Mouse (Mus musculus): ENCODE measurements around the gene Tmem245. TPM values are rescaled to one million over a fixed set of nuclear protein-coding genes. Genes with fewer than 3 reads are reported as not detected.

Tmem245 gene
- polyA plus RNA-seq, 1 experiment from 2014 or later: 11.8 TPM

- no peaks in the 10 kb centered on the region for H3K4me1 ChIP-seq (ENCODE audit: control insufficient read depth, insufficient read depth, low read length)
- no peak for ATAC-seq (ENCODE audit: insufficient number of reproducible peaks, insufficient read depth, low FRiP score, low read depth)
- H3K9ac ChIP-seq (replicated peaks; ENCODE audit: low read depth, low read length): no peak overlapping the region
- no peak overlapping the region for H3K4me2 ChIP-seq (replicated peaks; ENCODE audit: low read depth, low read length)
- H3K9me3 ChIP-seq (ENCODE audit: control insufficient read depth, low read depth, low read length): no peaks in the 10 kb centered on the region
- 77% methylated on average over 12 of the region's 12 CpGs for WGBS
- H3K27me3 ChIP-seq (ENCODE audit: control insufficient read depth, insufficient read depth, low read length): no peaks in the 10 kb centered on the region
- H3K4me3 ChIP-seq (ENCODE audit: low read depth, low read length): no peak overlapping the region
- no peaks in the 10 kb centered on the region for H3K36me3 ChIP-seq (ENCODE audit: control insufficient read depth, insufficient read depth, low read length)
- no peak overlapping the region for H3K27ac ChIP-seq (ENCODE audit: low read length)
Observed at GRCm38 (mm10) chr4:56961320-56961925, 14.2 kb upstream of the Tmem245 start.

- H3K4me2 ChIP-seq (replicated peaks; ENCODE audit: low read depth, low read length): no peak overlapping the region
- H3K27ac ChIP-seq (ENCODE audit: low read length): no peak overlapping the region
- H3K9me3 ChIP-seq (ENCODE audit: control insufficient read depth, low read depth, low read length): no peaks in the 10 kb centered on the region
- no peak; the same call in 1 of the 2 replicates for ATAC-seq (ENCODE audit: insufficient number of reproducible peaks, insufficient read depth, low FRiP score, low read depth)
- no peaks in the 10 kb centered on the region for H3K4me1 ChIP-seq (ENCODE audit: control insufficient read depth, insufficient read depth, low read length)
- 48% methylated on average over 9 of the region's 9 CpGs for WGBS
- H3K4me3 ChIP-seq (ENCODE audit: low read depth, low read length): no peak overlapping the region
- no peak overlapping the region for H3K9ac ChIP-seq (replicated peaks; ENCODE audit: low read depth, low read length)
- H3K27me3 ChIP-seq (ENCODE audit: control insufficient read depth, insufficient read depth, low read length): no peaks in the 10 kb centered on the region
- no peaks in the 10 kb centered on the region for H3K36me3 ChIP-seq (ENCODE audit: control insufficient read depth, insufficient read depth, low read length)
Observed at GRCm38 (mm10) chr4:56957518-56957917, 10.3 kb upstream of the Tmem245 start.

GRCm38 (mm10) chr4:56953235-56953634 lies 6.0 kb upstream of the Tmem245 start:
- no peak overlapping the region for H3K27ac ChIP-seq (ENCODE audit: low read length)
- H3K9ac ChIP-seq (replicated peaks; ENCODE audit: low read depth, low read length): no peak overlapping the region
- no peaks in the 10 kb centered on the region for H3K36me3 ChIP-seq (ENCODE audit: control insufficient read depth, insufficient read depth, low read length)
- H3K9me3 ChIP-seq (ENCODE audit: control insufficient read depth, low read depth, low read length): no peaks in the 10 kb centered on the region
- no peak for ATAC-seq (ENCODE audit: insufficient number of reproducible peaks, insufficient read depth, low FRiP score, low read depth)
- 66% methylated on average over 6 of the region's 6 CpGs for WGBS
- no peaks in the 10 kb centered on the region for H3K27me3 ChIP-seq (ENCODE audit: control insufficient read depth, insufficient read depth, low read length)
- no peak overlapping the region for H3K4me3 ChIP-seq (ENCODE audit: low read depth, low read length)
- no peaks in the 10 kb centered on the region for H3K4me1 ChIP-seq (ENCODE audit: control insufficient read depth, insufficient read depth, low read length)
- no peak overlapping the region for H3K4me2 ChIP-seq (replicated peaks; ENCODE audit: low read depth, low read length)

GRCm38 (mm10) chr4:56951701-56952100 lies 4.5 kb upstream of the Tmem245 start:
- H3K9me3 ChIP-seq (ENCODE audit: control insufficient read depth, low read depth, low read length): no peaks in the 10 kb centered on the region
- H3K27ac ChIP-seq (ENCODE audit: low read length): no peak overlapping the region
- WGBS: 89% methylated on average over 3 of the region's 3 CpGs
- H3K36me3 ChIP-seq (ENCODE audit: control insufficient read depth, insufficient read depth, low read length): no peaks in the 10 kb centered on the region
- H3K4me3 ChIP-seq (ENCODE audit: low read depth, low read length): no peak overlapping the region
- no peak for ATAC-seq (ENCODE audit: insufficient number of reproducible peaks, insufficient read depth, low FRiP score, low read depth)
- no peaks in the 10 kb centered on the region for H3K4me1 ChIP-seq (ENCODE audit: control insufficient read depth, insufficient read depth, low read length)
- H3K4me2 ChIP-seq (replicated peaks; ENCODE audit: low read depth, low read length): no peak overlapping the region
- no peak overlapping the region for H3K9ac ChIP-seq (replicated peaks; ENCODE audit: low read depth, low read length)
- H3K27me3 ChIP-seq (ENCODE audit: control insufficient read depth, insufficient read depth, low read length): no peaks in the 10 kb centered on the region

GRCm38 (mm10) chr4:56949494-56949893 lies 2.3 kb upstream of the Tmem245 start:
- peaks cover 14% of the 10 kb centered on the region for H3K4me1 ChIP-seq (ENCODE audit: control insufficient read depth, insufficient read depth, low read length)
- H3K4me2 ChIP-seq (replicated peaks; ENCODE audit: low read depth, low read length): no peak overlapping the region
- H3K4me3 ChIP-seq (ENCODE audit: low read depth, low read length): no peak overlapping the region
- no peak overlapping the region for H3K9ac ChIP-seq (replicated peaks; ENCODE audit: low read depth, low read length)
- no peak overlapping the region for H3K27ac ChIP-seq (ENCODE audit: low read length)
- no peak for ATAC-seq (ENCODE audit: insufficient number of reproducible peaks, insufficient read depth, low FRiP score, low read depth)
- H3K27me3 ChIP-seq (ENCODE audit: control insufficient read depth, insufficient read depth, low read length): no peaks in the 10 kb centered on the region
- no peaks in the 10 kb centered on the region for H3K9me3 ChIP-seq (ENCODE audit: control insufficient read depth, low read depth, low read length)
- WGBS: 69% methylated on average over 6 of the region's 6 CpGs
- no peaks in the 10 kb centered on the region for H3K36me3 ChIP-seq (ENCODE audit: control insufficient read depth, insufficient read depth, low read length)

- H3K27ac ChIP-seq (ENCODE audit: low read length): peak overlapping the region; percentile 94; the same call in 1 of the 2 replicates
Observed at GRCm38 (mm10) chr4:56946180-56946579, 1.1 kb downstream of the Tmem245 start.

GRCm38 (mm10) chr4:56944286-56944685 lies 3.0 kb downstream of the Tmem245 start:
- 48% methylated on average over 4 of the region's 4 CpGs for WGBS
- no peak overlapping the region for H3K4me2 ChIP-seq (replicated peaks; ENCODE audit: low read depth, low read length)
- H3K9ac ChIP-seq (replicated peaks; ENCODE audit: low read depth, low read length): no peak overlapping the region
- no peak overlapping the region for H3K27ac ChIP-seq (ENCODE audit: low read length)
- H3K36me3 ChIP-seq (ENCODE audit: control insufficient read depth, insufficient read depth, low read length): no peaks in the 10 kb centered on the region
- no peak for ATAC-seq (ENCODE audit: insufficient number of reproducible peaks, insufficient read depth, low FRiP score, low read depth)
- peaks cover 33% of the 10 kb centered on the region for H3K4me1 ChIP-seq (ENCODE audit: control insufficient read depth, insufficient read depth, low read length)
- H3K4me3 ChIP-seq (ENCODE audit: low read depth, low read length): no peak overlapping the region
- no peaks in the 10 kb centered on the region for H3K9me3 ChIP-seq (ENCODE audit: control insufficient read depth, low read depth, low read length)
- H3K27me3 ChIP-seq (ENCODE audit: control insufficient read depth, insufficient read depth, low read length): no peaks in the 10 kb centered on the region

More at GRCm38 (mm10) chr4:56946180-56946579, 1.1 kb downstream of the Tmem245 start:
- Histone ChIP-seq H3K9ac (replicated peaks; ENCODE audit: low read depth, low read length) (peak overlapping the region; percentile 84), H3K27me3 (ENCODE audit: control insufficient read depth, insufficient read depth, low read length) (no peaks in the 10 kb centered on the region), H3K9me3 (ENCODE audit: control insufficient read depth, low read depth, low read length) (no peaks in the 10 kb centered on the region), H3K4me2 (replicated peaks; ENCODE audit: low read depth, low read length) (peak overlapping the region; percentile 90), H3K4me3 (ENCODE audit: low read depth, low read length) (peak overlapping the region; percentile 91), H3K4me1 (ENCODE audit: control insufficient read depth, insufficient read depth, low read length) (peaks cover 28% of the 10 kb centered on the region), H3K36me3 (ENCODE audit: control insufficient read depth, insufficient read depth, low read length) (no peaks in the 10 kb centered on the region)
- under 1% methylated on average over 14 of the region's 14 CpGs for WGBS
- no peak for ATAC-seq (ENCODE audit: insufficient number of reproducible peaks, insufficient read depth, low FRiP score, low read depth)

GRCm38 (mm10) chr4:56943258-56943657 lies 4.0 kb downstream of the Tmem245 start:
- H3K4me1 ChIP-seq (ENCODE audit: control insufficient read depth, insufficient read depth, low read length): peaks cover 33% of the 10 kb centered on the region
- no peak overlapping the region for H3K27ac ChIP-seq (ENCODE audit: low read length)
- H3K36me3 ChIP-seq (ENCODE audit: control insufficient read depth, insufficient read depth, low read length): no peaks in the 10 kb centered on the region
- ATAC-seq (ENCODE audit: insufficient number of reproducible peaks, insufficient read depth, low FRiP score, low read depth): no peak
- H3K9me3 ChIP-seq (ENCODE audit: control insufficient read depth, low read depth, low read length): no peaks in the 10 kb centered on the region
- H3K27me3 ChIP-seq (ENCODE audit: control insufficient read depth, insufficient read depth, low read length): no peaks in the 10 kb centered on the region
- H3K4me3 ChIP-seq (ENCODE audit: low read depth, low read length): no peak overlapping the region
- H3K4me2 ChIP-seq (replicated peaks; ENCODE audit: low read depth, low read length): no peak overlapping the region
- 55% methylated on average over 1 of the region's 1 CpGs for WGBS
- H3K9ac ChIP-seq (replicated peaks; ENCODE audit: low read depth, low read length): no peak overlapping the region

GRCm38 (mm10) chr4:56942567-56942966 lies 4.7 kb downstream of the Tmem245 start:
- no peak overlapping the region for H3K27ac ChIP-seq (ENCODE audit: low read length)
- H3K4me1 ChIP-seq (ENCODE audit: control insufficient read depth, insufficient read depth, low read length): peaks cover 33% of the 10 kb centered on the region
- no peak overlapping the region for H3K9ac ChIP-seq (replicated peaks; ENCODE audit: low read depth, low read length)
- no peaks in the 10 kb centered on the region for H3K9me3 ChIP-seq (ENCODE audit: control insufficient read depth, low read depth, low read length)
- 54% methylated on average over 1 of the region's 1 CpGs for WGBS
- no peaks in the 10 kb centered on the region for H3K27me3 ChIP-seq (ENCODE audit: control insufficient read depth, insufficient read depth, low read length)
- H3K36me3 ChIP-seq (ENCODE audit: control insufficient read depth, insufficient read depth, low read length): no peaks in the 10 kb centered on the region
- H3K4me2 ChIP-seq (replicated peaks; ENCODE audit: low read depth, low read length): no peak overlapping the region
- H3K4me3 ChIP-seq (ENCODE audit: low read depth, low read length): no peak overlapping the region
- no peak for ATAC-seq (ENCODE audit: insufficient number of reproducible peaks, insufficient read depth, low FRiP score, low read depth)

Data from stomach, embryonic 14.5 days (tissue).